Mouse (Mus musculus): ENCODE results near the gene Obsl1.

GRCm38 (mm10) chr1:75440661-75441060 lies 65.6 kb downstream of the Obsl1 start:
- TF ChIP-seq EP300 (IDR thresholded peaks at IDR 0.05; ENCODE audit: insufficient read depth, low read depth, low read length) = no peak
- no peak for TF ChIP-seq POLR2A (IDR thresholded peaks at IDR 0.05; ENCODE audit: insufficient read depth, low read depth, low read length)

All from heart, adult 2 months (tissue).